Mouse (Mus musculus) spleen, adult 2 months (tissue): Measurements from ENCODE around the gene Stk25. TPM values are rescaled to one million over a fixed set of nuclear protein-coding genes. Genes with fewer than 3 reads are reported as not detected.
A peak's percentile ranks its signal among the peaks of the same experiment; 100 is the strongest.

Experiments
- DNase-seq, 2 experiments: peaks; one replicate each; pipeline versions ENCODE4 v3.0.0 to v3.0.0-alpha.2; 2012 to 2021; ENCODE audit warnings: low spot score in 2 of 2, low read depth in 1 of 2
- H3K27ac ChIP-seq: fragments of 200-500 bp; 2 replicates; pipeline ENCODE4 v1.5.1; 2012; ENCODE audit warnings: low read length, inconsistent platforms; ENCODE audit not compliant: insufficient read depth
- H3K27me3 ChIP-seq: fragments of 200-500 bp; 2 replicates; pipeline ENCODE4 v1.6.1; 2012; ENCODE audit warnings: mild to moderate bottlenecking, moderate library complexity, low read length, inconsistent platforms; ENCODE audit not compliant: control insufficient read depth, insufficient read depth
- H3K36me3 ChIP-seq: fragments of 200-500 bp; 2 replicates; pipeline ENCODE4 v1.6.1; 2012; ENCODE audit warnings: mild to moderate bottlenecking, low read length, inconsistent platforms; ENCODE audit not compliant: control insufficient read depth, insufficient read depth
- H3K4me1 ChIP-seq: fragments of 200-500 bp; 2 replicates; pipeline ENCODE4 v1.6.1; 2011; ENCODE audit warnings: inconsistent platforms; ENCODE audit not compliant: control insufficient read depth, insufficient read depth, insufficient read length
- H3K4me3 ChIP-seq: fragments of 200-500 bp; 2 replicates; pipeline ENCODE4 v1.5.1; 2011; ENCODE audit warnings: mild to moderate bottlenecking, inconsistent platforms; ENCODE audit not compliant: insufficient read depth, insufficient read length; ENCODE audit errors: extremely low read depth
- CTCF ChIP-seq: fragments of 200-500 bp; IDR thresholded peaks from 2 replicates; pipeline ENCODE4 v1.5.1; 2011; ENCODE audit warnings: mild to moderate bottlenecking, inconsistent platforms; ENCODE audit not compliant: insufficient read depth, insufficient read length, insufficient replicate concordance; ENCODE audit errors: extremely low read depth
- POLR2A ChIP-seq: fragments of 200-500 bp; IDR thresholded peaks from 2 replicates; pipeline ENCODE4 v1.6.1; 2011; ENCODE audit warnings: low read depth, low read length, inconsistent platforms
- WGBS: fragments of 180-500 bp; shearing (Covaris S2); methylation state at CpG from one replicate; pipeline ENCODE4 v1.1.7; 2018; 5-methylcytosine and 5-hydroxymethylcytosine counted together
- polyA plus RNA-seq: library from polyadenylated mRNA; depleted of rRNA; stranded (reverse); fragments of >200 nt; gene quantifications from 2 replicates; pipeline ENCODE4 v1.2.3, GENCODE M21; 2012

Stk25 gene
- polyA plus RNA-seq, 1 experiment = 65.6 TPM

DNA sequence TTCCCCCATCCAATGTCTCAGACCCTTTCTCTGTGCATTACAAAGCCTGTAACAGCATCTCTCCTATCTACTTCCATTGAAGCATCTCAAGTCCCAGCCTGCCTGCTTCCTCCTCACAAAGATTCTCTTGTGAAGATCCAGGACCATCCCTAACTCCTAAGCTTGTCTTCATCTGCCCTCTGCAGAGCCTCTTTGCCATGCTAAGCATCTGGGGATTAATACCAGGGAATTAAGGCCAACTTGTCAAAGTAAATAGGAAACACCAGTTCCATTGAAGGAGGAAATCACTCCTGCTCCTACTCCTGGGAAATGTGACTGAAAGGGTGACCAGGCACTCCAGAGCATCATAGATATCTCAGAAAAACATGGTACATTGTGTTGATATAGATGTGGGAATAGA, 11.5 kb upstream of the Stk25 start:
- H3K4me3 ChIP-seq = no peak overlapping the region
- no peak for DNase-seq
- TF ChIP-seq POLR2A = no peak
- TF ChIP-seq CTCF = no peak
- H3K36me3 ChIP-seq = no peaks in the 10 kb centered on the region
- peaks cover 3% of the 10 kb centered on the region; the same call in 1 of the 2 replicates for H3K4me1 ChIP-seq
- H3K27me3 ChIP-seq = no peaks in the 10 kb centered on the region
- H3K27ac ChIP-seq = no peak overlapping the region

- Histone ChIP-seq H3K36me3 (no peaks in the 10 kb centered on the region), H3K27ac (peak overlapping the region; percentile 39), H3K27me3 (no peaks in the 10 kb centered on the region), H3K4me1 (peaks cover 3% of the 10 kb centered on the region; the same call in 1 of the 2 replicates), H3K4me3 (peak overlapping the region; percentile 55)
- 9% methylated on average over 17 of the region's 17 CpGs for WGBS
- no peak for TF ChIP-seq POLR2A
- TF ChIP-seq CTCF = peak; percentile 50; the same call in 1 of the 2 replicates
- DNase-seq = peak; percentile 41 to 69
Observed at GRCm38 (mm10) chr1:93668791-93669548, 10.5 kb upstream of the Stk25 start.

DNA sequence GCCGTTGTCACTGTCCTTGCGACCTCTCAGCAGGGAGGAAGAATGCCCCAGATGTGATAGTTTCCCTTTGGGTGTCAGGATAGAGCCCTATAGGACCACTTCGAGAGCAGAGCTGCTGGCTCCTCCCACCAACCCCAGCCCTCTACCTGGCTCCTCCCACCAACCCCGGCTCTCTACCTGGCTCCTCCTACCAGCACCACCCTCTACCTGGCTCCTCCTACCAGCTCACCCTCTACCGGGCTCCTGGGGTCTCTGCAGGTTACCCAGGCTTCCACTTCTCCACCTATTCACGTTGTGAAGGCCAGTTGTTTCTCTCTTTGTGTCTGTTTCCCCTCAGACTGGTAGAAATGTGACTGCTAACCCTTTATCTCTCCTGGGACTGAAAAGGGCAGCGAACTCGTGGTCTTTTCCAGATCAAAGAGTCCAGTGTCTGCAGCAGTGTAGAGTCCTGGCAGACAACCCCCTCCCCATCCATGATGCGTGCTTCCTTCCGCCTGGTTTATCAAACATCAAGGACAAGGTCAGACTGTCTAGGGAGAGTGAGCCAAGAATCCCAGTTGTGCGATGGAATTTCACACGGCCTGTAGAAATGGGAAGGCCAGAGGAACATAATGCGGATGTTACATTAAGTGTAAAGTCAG, 9.4 kb upstream of the Stk25 start:
- Histone ChIP-seq H3K36me3 (no peaks in the 10 kb centered on the region), H3K4me1 (peaks cover 3% of the 10 kb centered on the region; the same call in 1 of the 2 replicates), H3K4me3 (no peak overlapping the region), H3K27me3 (no peaks in the 10 kb centered on the region), H3K27ac (no peak overlapping the region)
- TF ChIP-seq POLR2A = no peak
- no peak for TF ChIP-seq CTCF
- 47% methylated on average over 13 of the region's 13 CpGs for WGBS
- peak; percentile 18 to 38 for DNase-seq

- no peaks in the 10 kb centered on the region for H3K4me1 ChIP-seq
- H3K4me3 ChIP-seq = no peak overlapping the region
- no peak overlapping the region for H3K27ac ChIP-seq
- DNase-seq = no peak
- no peaks in the 10 kb centered on the region for H3K27me3 ChIP-seq
- H3K36me3 ChIP-seq = no peaks in the 10 kb centered on the region
- 86% methylated on average over 5 of the region's 5 CpGs for WGBS
- TF ChIP-seq POLR2A = no peak
Observed at GRCm38 (mm10) chr1:93657025-93657360, 1.5 kb downstream of the Stk25 start.

GRCm38 (mm10) chr1:93656325-93657024, 2.0 kb downstream of the Stk25 start:
- 85% methylated on average over 7 of the region's 7 CpGs for WGBS
- H3K4me1 ChIP-seq = no peaks in the 10 kb centered on the region
- no peaks in the 10 kb centered on the region for H3K36me3 ChIP-seq
- no peak overlapping the region for H3K27ac ChIP-seq
- DNase-seq = no peak
- H3K4me3 ChIP-seq = no peak overlapping the region
- no peak for TF ChIP-seq CTCF
- no peak for TF ChIP-seq POLR2A
- H3K27me3 ChIP-seq = no peaks in the 10 kb centered on the region

- no peaks in the 10 kb centered on the region for H3K27me3 ChIP-seq
- TF ChIP-seq POLR2A = no peak
- no peaks in the 10 kb centered on the region for H3K4me1 ChIP-seq
- WGBS = 78% methylated on average over 2 of the region's 2 CpGs
- H3K4me3 ChIP-seq = no peak overlapping the region
- no peaks in the 10 kb centered on the region for H3K36me3 ChIP-seq
- H3K27ac ChIP-seq = no peak overlapping the region
- DNase-seq = no peak
Observed at GRCm38 (mm10) chr1:93654798-93655197, 3.7 kb downstream of the Stk25 start.

DNA sequence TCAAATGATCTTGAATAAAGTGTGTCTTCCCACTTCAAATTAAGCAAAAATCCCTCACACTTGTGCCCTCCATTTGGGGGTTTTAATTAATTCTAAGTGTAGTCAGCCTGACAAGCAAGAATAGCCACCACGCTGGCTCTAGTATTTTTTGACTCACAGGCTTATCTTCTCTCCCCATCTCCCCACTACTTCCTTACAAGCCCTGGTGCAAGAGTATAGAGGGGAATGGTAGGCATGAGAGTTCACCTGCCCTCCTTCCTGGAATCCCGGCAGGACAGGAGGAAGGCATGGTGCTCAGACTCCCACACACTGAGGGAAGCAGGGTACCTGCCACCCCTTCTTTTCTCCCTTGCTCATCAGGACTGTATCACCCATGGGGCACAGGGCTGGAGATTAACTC, 4.2 kb downstream of the Stk25 start:
- no peak overlapping the region for H3K4me3 ChIP-seq
- H3K27me3 ChIP-seq = no peaks in the 10 kb centered on the region
- WGBS = 12% methylated on average over 2 of the region's 2 CpGs

More for the DNA sequence above, 4.2 kb downstream of the Stk25 start:
- no peak overlapping the region for H3K27ac ChIP-seq
- H3K4me1 ChIP-seq = no peaks in the 10 kb centered on the region
- no peak for TF ChIP-seq POLR2A
- TF ChIP-seq CTCF = no peak
- no peaks in the 10 kb centered on the region for H3K36me3 ChIP-seq
- DNase-seq = no peak
